Mouse (Mus musculus) urinary bladder, adult 2 months (tissue): Measurements from ENCODE around the gene Kmt5c. TPM values are rescaled to one million over a fixed set of nuclear protein-coding genes. Genes with fewer than 3 reads are reported as not detected.
A peak's percentile ranks its signal among the peaks of the same experiment; 100 is the strongest.

Source experiments
- DNase-seq: peaks from one replicate; pipeline ENCODE4 v3.0.0; 2022; ENCODE audit warnings: low spot score
- polyA plus RNA-seq: library from polyadenylated mRNA; depleted of rRNA; stranded (reverse); fragments of >200 nt; gene quantifications from 2 replicates; pipeline ENCODE4 v1.2.3, GENCODE M21; 2012

Kmt5c gene
- polyA plus RNA-seq, 1 experiment: 73.6 TPM

DNA sequence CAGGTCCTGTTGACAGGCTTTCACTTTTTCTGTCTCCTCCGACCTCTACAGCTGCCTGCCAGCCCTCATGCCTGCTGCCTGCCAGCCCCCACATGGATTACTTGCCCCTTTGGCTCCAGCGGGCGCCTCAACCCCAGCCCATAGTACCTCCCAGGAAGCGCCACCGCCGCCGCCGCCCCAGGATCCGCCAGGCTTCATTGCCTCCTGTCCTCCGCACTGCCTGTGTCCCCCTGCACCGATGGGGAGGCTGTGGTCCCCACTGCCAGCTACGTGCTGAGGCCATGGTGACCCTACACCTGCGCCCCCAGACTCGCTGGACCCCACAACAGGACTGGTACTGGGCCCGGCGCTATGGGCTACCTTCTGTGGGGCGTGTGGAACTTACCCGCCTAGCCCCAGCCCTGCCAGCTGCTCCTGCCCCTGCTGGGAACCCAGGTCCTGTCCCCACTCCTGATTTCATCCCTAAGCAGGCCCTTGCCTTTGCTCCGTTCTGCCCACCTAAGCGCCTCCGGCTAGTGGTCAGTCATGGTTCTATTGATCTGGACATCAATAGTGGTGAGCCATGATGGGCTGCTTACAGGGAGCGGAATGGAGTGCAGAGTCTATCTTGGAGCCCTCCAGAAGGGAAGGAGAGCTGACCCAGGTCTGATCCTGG lies 6.5 kb downstream of the Kmt5c start:
- no peak for DNase-seq

- DNase-seq: no peak
Observed at GRCm38 (mm10) chr7:4747156-4747899, 7.4 kb downstream of the Kmt5c start.

GRCm38 (mm10) chr7:4748321-4748720 lies 8.4 kb downstream of the Kmt5c start:
- no peak for DNase-seq

- DNase-seq: no peak
Observed at GRCm38 (mm10) chr7:4749169-4749568, 9.3 kb downstream of the Kmt5c start.

GRCm38 (mm10) chr7:4751971-4752820 lies 12.3 kb downstream of the Kmt5c start:
- no peak for DNase-seq

DNA sequence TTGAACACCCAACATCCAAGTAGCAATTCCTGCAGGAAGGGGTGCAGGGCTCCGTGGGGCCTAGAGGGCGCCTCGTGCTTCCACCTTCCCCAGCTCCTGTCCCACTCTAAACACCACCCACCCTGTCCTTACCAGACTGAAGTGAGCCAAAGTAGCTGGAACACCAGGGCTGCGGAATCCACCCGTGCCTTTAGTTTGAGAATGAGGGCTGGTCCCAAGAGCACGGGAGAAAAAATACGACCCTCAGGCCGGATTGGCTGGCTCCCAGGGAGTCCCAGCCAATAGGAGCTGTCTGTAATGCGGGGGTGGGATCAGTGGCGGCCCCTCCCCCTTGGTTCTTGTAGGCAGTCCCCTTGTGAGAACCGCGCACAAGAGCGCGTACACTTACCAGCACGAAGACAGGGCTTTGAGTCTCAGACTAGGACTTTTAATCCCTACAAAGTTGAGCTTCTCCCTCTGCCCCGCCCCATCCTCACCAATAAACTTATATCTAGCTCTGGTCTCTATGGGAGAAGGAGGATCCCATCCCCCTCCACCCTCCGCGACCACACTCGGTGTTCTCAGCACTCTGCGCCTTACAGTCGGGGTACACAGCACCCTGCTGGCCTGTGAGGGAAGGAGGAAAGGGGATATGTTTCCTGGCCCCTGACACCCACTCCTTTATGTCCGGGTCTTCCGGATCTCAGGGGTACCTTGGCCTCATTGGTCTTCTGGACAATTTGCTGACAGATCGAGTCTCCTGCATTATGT lies 13.1 kb downstream of the Kmt5c start, which contains the start of gene Cox6b2:
TSS of gene Cox6b2 (minus strand) at position 274 of the 750 bp plus-strand sequence.
- DNase-seq: no peak

- DNase-seq: no peak
Observed at GRCm38 (mm10) chr7:4759670-4760069, 19.8 kb downstream of the Kmt5c start.

DNA sequence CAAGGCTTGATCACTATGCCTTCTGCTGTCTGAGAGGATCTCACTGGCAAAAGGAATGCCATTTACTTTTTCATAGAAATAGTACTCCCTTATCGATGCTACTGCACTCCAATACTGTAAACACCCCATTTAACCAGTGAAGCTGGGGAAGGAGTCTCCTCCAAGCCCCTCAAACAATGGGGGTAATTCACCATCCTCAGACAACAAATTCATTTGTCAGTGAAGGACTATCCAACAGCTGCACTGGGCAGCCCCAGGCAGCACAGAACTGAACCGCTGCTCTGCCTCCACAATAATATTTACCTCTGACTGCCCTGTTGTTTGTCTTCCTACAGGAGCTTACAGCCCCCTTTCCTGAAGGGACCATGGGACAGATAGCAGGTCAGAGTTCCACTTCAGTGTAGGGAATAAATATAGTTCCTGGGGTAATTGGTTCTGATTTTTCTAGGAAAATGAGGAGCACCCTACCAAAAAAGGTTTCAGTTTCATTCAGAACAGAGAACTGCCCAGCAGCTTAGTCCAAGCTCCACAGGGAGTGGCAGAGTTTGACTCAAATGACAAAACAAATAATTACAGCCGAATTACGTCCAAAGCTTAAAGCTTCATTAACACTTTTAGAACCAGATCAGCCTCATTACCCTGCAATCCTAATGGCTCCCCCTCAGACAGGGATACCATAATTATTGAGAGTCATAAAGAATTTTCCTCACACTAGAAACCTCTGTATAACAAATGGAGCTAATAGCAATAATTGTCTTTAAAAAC lies 25.2 kb downstream of the Kmt5c start:
- no peak for DNase-seq

DNA sequence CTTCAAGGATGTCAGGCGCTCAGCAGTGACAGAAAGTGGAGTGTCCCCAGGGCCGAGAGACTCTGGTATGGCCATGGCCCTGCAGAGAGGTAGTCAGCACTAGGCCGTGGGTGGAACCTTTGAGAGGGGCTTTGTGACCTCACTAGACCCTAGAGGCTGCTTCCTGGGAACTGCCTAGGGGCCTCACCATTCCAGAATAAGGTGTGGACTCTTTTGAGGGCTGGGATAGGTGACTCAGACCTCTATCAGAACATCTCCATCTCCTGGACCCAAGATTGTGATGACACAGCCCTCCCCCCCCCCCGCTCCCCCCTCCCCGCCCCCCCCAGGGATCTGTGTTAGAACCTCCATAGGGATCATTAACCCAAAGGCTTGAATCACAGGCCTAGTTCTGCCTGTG lies 31.3 kb downstream of the Kmt5c start, which contains the start of gene Fam71e2:
TSS of gene Fam71e2 (minus strand) at position 101 of the 400 bp plus-strand sequence.
- no peak for DNase-seq

GRCm38 (mm10) chr7:4776131-4776530 lies 36.2 kb downstream of the Kmt5c start:
- no peak for DNase-seq

- peak; percentile 38 for DNase-seq
Observed at GRCm38 (mm10) chr7:4776861-4777830, 37.2 kb downstream of the Kmt5c start.

GRCm38 (mm10) chr7:4777851-4778637 lies 38.1 kb downstream of the Kmt5c start:
- DNase-seq: no peak

GRCm38 (mm10) chr7:4779921-4780320 lies 40.0 kb downstream of the Kmt5c start:
- DNase-seq: no peak

DNA sequence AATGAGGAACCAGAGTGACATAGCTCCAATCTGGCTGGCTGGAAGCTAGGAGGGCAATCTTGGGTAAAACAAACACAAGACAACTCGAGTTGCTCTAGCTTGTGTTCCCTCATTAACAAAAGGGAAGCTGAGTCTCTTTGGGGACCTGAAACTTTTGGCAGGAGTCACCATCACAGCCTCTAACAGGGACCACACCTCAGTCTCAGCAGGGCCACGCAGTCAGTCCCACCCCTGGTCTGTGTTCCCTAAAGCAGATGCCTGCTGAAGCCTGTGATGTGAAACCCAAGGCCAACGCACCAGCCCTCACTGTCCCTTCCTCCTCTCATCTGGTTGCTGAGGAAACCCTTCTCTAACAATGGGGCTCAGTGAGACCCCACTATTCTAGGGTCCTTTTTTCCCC lies 42.2 kb downstream of the Kmt5c start:
- no peak for DNase-seq

DNA sequence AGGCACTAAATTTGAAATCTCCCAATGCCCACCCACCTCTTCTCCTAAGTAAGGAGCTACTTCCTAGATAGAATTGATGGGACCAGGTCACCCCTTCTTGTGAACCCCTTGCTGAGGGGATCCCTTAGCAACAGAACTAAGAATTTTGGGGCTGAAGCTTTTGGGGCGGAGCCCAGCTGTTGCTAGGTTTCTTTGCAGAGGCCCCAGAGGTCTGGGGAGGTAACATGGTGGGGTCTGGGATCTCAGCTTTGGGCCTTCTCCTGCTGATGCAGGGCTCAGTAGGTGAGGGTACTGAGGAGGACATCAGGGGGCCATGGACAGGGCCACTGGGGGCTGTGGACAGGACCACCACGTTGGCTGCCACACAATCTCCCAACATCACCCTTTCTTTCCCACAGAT lies 42.8 kb downstream of the Kmt5c start, which contains the start of the genes Il11 and Tmem190:
TSS of gene Il11 (minus strand) at position 101 of the 400 bp plus-strand sequence.
TSS of gene Tmem190 (plus strand) at position 179 of the 400 bp plus-strand sequence.
- DNase-seq: no peak

DNA sequence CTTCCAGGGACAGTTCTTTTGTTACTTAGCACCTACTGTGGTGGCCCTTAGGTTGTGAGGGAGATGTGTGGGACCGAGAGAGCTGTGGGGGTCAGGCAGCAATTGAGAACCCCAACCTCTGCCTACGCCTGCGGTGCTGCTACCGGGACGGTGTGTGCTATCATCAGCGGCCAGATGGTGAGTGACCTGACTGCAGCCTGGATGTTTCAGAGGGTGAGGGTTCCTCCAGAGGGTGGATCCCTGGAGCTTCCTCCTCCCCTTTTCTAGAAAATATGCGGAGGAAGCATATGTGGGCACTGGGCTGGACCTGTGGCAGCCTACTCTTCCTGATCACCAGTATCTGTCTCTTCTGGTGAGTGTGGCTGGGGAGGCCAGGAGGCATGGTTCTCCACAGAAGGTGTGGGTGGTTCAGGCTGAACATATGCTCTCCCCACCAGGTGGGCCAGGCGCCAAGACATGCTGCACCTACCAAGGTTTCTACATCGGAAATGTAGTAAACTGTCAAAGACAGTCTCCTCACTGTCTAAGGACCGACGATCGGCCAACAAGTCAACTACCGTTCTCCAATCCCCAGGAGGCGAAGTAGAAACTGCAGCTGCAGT lies 43.9 kb downstream of the Kmt5c start:
- DNase-seq: no peak

DNA sequence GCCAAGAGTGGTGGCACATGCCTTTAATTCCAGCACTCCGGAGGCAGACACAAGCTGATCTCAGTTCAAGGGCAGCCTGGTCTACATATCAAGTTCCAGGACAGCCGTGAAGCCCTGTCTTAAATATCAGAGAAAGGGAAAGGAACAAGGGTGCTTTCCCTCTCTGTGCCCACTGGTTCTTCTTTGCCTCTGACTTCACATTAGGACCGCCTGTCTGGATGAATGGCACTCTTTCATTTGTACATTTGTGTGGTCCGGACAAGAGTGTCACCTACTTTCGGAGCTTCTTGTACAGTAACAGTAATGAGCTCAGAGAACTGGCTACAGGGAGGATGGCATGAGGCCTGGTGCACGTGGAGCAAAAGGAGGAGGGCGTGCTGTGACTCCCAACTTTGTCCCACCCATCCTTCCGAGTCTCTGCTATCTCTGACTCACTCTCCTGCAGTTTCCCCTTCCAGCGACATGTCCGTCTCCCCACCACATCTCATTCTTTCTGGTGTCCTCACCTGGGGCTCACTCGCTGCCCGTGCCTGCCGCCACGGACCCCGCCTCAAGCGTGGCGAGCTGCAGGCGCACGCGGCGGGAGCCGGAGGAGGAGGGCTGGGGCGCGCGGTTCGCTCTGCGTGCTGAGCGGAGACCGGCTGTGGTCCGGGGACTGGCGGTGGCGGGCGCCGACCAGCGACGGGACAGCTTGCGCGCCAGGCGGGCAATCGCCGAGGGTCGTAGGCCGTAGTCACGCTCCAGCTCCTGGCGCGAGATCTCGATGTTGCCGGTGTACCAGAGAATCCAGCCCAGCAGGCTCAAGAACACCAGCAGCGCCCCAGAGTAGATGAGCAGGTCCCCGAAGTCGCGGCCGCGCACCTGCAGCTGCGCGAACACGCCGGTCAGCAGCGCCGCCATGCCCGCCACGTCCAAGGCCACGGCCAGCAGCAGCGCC lies 48.9 kb downstream of the Kmt5c start:
- peak; percentile 79 for DNase-seq
